Mouse (Mus musculus): ENCODE results near the gene Erv3. TPM values are rescaled to one million over a fixed set of nuclear protein-coding genes. Genes with fewer than 3 reads are reported as not detected.

Gene Erv3
- polyA plus RNA-seq, 1 experiment from 2014 or later: not detected

- Histone ChIP-seq H3K9ac (no peak overlapping the region), H3K4me2 (replicated peaks) (no peak overlapping the region), H3K36me3 (no peaks in the 10 kb centered on the region), H3K27me3 (replicated peaks) (no peaks in the 10 kb centered on the region), H3K4me1 (replicated peaks) (no peaks in the 10 kb centered on the region), H3K4me3 (replicated peaks) (no peak overlapping the region), H3K27ac (no peak overlapping the region), H3K9me3 (no peaks in the 10 kb centered on the region)
- 45% methylated on average over 2 of the region's 2 CpGs for WGBS
- ATAC-seq: no peak
These were observed 35.6 kb upstream of the Erv3 start for GRCm38 (mm10) chr2:131895106-131895505.

DNA sequence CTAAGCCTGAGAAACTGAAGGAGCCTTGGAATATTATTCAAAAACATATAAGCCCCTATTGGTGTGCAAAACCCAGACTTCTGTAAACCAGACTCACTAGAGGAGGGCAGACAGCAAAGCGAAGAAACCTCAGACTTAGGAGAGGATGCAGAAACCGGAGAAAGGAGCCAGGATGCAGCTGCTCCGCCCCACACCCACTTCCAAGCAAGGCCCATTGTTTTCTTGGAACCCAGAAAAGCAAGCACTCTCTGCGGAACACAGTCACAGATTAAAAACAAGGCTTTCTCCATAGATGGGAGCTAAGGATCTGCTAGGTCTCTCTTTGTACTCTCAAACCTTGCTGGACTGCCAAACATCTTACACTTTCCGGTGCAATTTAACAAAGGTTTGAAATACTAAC, 33.0 kb upstream of the Erv3 start:
- Histone ChIP-seq H3K9ac (no peak overlapping the region), H3K9me3 (no peaks in the 10 kb centered on the region), H3K27me3 (replicated peaks) (no peaks in the 10 kb centered on the region), H3K36me3 (no peaks in the 10 kb centered on the region), H3K27ac (no peak overlapping the region), H3K4me2 (replicated peaks) (no peak overlapping the region), H3K4me3 (replicated peaks) (no peak overlapping the region), H3K4me1 (replicated peaks) (0 out of 2 replicates have a peak, but pooled peaks cover 3% of the 10 kb centered on the region)
- 42% methylated on average over 5 of the region's 5 CpGs for WGBS
- ATAC-seq: no peak

- Histone ChIP-seq H3K4me2 (replicated peaks) (no peak overlapping the region), H3K9ac (no peak overlapping the region), H3K36me3 (no peaks in the 10 kb centered on the region), H3K4me3 (replicated peaks) (no peak overlapping the region), H3K27ac (no peak overlapping the region), H3K27me3 (replicated peaks) (no peaks in the 10 kb centered on the region), H3K9me3 (no peaks in the 10 kb centered on the region), H3K4me1 (replicated peaks) (0 out of 2 replicates have a peak, but pooled peaks cover 3% of the 10 kb centered on the region)
- WGBS: 53% methylated on average over 7 of the region's 7 CpGs
- no peak for ATAC-seq
These were observed 28.7 kb upstream of the Erv3 start for GRCm38 (mm10) chr2:131888233-131888632.

DNA sequence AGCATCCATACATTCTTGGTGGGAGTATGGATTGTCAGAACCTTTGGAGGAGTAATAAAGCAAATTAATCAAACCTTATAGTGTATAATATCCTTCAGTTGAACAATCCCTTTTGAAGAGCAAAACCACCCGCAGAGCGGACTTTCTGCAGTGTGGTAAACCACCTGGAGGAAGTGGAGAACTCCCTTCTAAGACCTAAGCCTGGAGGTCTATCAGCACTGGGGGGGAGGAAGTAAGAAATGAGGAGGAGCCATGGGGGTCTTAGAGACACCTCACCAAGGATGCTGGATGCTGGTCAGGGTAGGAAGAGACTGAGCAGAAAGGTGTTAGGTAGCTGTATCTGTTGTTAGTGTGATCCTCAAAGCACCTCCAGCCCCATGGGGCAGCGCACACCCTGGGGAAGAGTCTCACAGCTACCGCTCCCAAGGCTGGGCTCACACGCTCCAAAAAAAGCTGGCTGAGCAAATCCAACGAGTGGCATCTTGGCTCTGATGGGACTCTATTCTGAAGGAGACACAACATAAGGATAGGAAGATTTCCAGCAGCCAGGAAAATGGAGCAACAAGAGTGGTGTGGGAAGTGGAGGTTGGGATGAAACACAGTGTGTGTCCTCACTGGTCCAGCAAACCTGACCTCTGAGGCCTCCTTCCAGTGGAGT, 27.1 kb upstream of the Erv3 start:
- Histone ChIP-seq H3K27me3 (replicated peaks) (no peaks in the 10 kb centered on the region), H3K27ac (no peak overlapping the region), H3K4me2 (replicated peaks) (no peak overlapping the region), H3K4me3 (replicated peaks) (no peak overlapping the region), H3K9ac (no peak overlapping the region), H3K36me3 (no peaks in the 10 kb centered on the region), H3K4me1 (replicated peaks) (0 out of 2 replicates have a peak, but pooled peaks cover 3% of the 10 kb centered on the region), H3K9me3 (no peaks in the 10 kb centered on the region)
- ATAC-seq: no peak
- WGBS: 86% methylated on average over 6 of the region's 6 CpGs

GRCm38 (mm10) chr2:131883136-131883535, 23.6 kb upstream of the Erv3 start:
- 40% methylated on average over 2 of the region's 2 CpGs for WGBS
- no peak overlapping the region for H3K27ac ChIP-seq
- ATAC-seq: no peak
- H3K9me3 ChIP-seq: no peaks in the 10 kb centered on the region
- no peak overlapping the region for H3K4me3 ChIP-seq (replicated peaks)
- no peak overlapping the region for H3K4me2 ChIP-seq (replicated peaks)
- H3K27me3 ChIP-seq (replicated peaks): no peaks in the 10 kb centered on the region
- no peaks in the 10 kb centered on the region for H3K36me3 ChIP-seq
- no peak overlapping the region for H3K9ac ChIP-seq
- no peaks in the 10 kb centered on the region for H3K4me1 ChIP-seq (replicated peaks)

DNA sequence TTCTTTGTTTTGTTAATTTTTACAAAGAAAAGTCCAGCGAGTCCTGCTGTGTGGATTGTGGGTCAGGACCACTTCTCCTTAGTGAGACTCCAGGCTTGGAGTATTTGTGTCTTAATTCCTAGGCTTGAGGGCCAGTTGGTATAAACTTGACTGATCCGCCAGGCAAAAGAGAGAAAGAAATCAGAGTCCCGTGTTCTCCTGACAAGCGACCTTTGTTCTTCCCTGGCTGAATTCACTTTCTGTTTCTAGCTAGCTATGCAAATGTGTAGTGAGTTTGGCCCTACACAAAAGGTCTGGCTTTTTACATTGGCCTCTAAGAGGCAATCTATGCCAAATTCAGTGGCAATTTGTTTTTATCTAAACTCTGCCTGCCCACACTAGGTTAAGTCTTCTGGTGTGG, 22.2 kb upstream of the Erv3 start:
- H3K36me3 ChIP-seq: no peaks in the 10 kb centered on the region
- H3K27ac ChIP-seq: no peak overlapping the region
- no peak for ATAC-seq
- H3K9me3 ChIP-seq: no peaks in the 10 kb centered on the region
- no peak overlapping the region for H3K9ac ChIP-seq
- H3K4me2 ChIP-seq (replicated peaks): no peak overlapping the region
- no peak overlapping the region for H3K4me3 ChIP-seq (replicated peaks)
- no peaks in the 10 kb centered on the region for H3K27me3 ChIP-seq (replicated peaks)
- no peaks in the 10 kb centered on the region for H3K4me1 ChIP-seq (replicated peaks)
- 58% methylated on average over 4 of the region's 4 CpGs for WGBS

DNA sequence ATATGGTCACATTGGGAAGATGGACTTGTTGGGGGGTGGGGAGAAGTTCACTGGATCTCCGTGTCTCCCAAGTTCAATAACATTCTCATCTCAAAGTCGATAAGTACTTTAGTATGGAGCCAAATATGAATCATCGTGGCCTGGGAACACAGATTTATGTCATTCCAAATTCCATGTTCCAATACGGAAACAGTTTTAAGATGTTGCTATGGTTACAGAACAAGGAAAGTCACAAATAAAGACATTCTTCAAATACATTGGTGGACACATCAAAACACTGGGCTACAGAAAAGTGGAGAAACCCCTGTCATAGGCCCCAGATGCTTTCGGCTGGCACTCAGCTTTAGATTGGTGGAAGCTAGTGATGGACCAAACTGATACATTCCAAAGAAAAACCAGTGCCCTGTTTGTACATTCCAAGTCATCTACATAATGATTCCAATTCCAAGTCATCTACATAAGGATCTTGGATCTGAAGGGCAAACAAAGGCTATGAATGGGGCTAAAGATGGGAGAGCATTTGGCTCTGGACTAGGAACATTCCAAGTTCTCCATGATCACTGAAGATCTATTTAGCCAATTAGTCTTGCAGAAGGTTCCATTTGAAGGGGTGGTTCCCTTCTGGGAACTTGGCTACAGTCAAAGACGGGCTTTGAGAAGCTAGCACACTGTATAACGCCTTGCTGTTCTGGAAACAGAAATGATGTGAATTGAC, 17.2 kb upstream of the Erv3 start:
- no peaks in the 10 kb centered on the region for H3K4me1 ChIP-seq (replicated peaks)
- ATAC-seq: no peak
- no peak overlapping the region for H3K4me2 ChIP-seq (replicated peaks)
- H3K36me3 ChIP-seq: no peaks in the 10 kb centered on the region
- H3K9me3 ChIP-seq: no peaks in the 10 kb centered on the region
- H3K27me3 ChIP-seq (replicated peaks): no peaks in the 10 kb centered on the region
- WGBS: 88% methylated on average over 7 of the region's 7 CpGs
- no peak overlapping the region for H3K27ac ChIP-seq
- H3K4me3 ChIP-seq (replicated peaks): no peak overlapping the region
- no peak overlapping the region for H3K9ac ChIP-seq

DNA sequence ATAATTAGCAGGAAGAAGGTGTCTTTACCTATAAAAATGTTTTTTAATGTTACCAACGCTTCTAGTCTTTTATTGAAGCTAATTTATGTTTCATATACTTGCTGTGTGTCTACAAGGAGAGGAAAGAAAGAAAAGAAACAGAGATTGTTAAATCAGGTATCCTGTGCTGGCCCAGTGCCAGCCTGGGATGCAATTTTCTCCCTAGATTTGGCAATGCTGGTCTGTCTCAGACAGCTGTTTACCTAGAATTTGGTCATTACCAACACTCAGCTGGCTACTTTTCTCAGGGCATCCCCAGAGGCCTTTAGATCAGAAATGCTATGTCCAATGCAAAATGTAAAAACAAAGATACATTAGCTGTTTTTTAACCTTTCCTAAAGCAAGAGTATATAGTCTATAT, 13.8 kb upstream of the Erv3 start:
- Histone ChIP-seq H3K4me1 (replicated peaks) (no peaks in the 10 kb centered on the region), H3K27ac (no peak overlapping the region), H3K9ac (no peak overlapping the region), H3K36me3 (no peaks in the 10 kb centered on the region), H3K9me3 (no peaks in the 10 kb centered on the region), H3K27me3 (replicated peaks) (no peaks in the 10 kb centered on the region), H3K4me2 (replicated peaks) (no peak overlapping the region), H3K4me3 (replicated peaks) (no peak overlapping the region)
- WGBS: 43% methylated on average over 1 of the region's 1 CpGs
- no peak for ATAC-seq

DNA sequence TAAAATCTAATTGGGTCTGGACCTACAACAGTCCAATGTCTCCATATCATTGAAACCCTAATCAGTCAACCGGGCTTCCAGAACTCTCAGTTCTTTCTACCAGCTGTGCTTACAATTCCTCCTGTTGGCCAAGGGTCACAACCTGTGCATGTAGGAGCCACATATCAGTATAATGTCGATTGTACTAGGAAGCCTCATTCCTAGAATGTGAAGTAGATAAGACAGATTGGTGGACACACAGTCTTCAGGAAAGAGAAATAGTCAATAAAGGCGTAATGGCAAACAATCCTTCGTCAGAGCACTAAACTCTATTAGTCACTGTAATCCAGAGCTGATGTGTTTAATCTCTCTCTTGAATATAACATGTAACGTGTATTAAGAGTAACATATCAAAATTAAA, 9.4 kb upstream of the Erv3 start:
- 76% methylated on average over 5 of the region's 5 CpGs for WGBS
- Histone ChIP-seq H3K27ac (no peak overlapping the region), H3K27me3 (replicated peaks) (no peaks in the 10 kb centered on the region), H3K9ac (no peak overlapping the region), H3K4me1 (replicated peaks) (no peaks in the 10 kb centered on the region), H3K36me3 (no peaks in the 10 kb centered on the region), H3K4me3 (replicated peaks) (no peak overlapping the region), H3K9me3 (no peaks in the 10 kb centered on the region), H3K4me2 (replicated peaks) (no peak overlapping the region)
- no peak for ATAC-seq

DNA sequence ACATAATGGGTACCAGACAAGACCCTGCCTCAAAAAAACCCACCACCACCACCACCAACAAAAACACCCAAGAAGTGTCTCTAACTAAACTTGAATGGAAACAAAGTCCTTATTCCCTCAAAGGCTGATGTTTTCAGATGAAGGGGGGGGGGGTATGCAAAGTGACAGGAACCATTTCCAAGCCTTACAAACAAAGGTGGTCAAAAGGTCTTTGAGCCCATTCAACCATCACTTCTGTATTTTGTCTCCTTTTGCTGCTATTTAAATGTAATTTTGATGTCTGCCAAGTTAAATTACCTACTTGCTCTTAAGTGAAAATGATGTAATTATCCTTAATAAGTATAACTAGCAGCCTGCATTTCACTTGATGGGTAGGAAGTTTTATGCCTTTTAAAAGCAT, 7.1 kb upstream of the Erv3 start:
- Histone ChIP-seq H3K36me3 (no peaks in the 10 kb centered on the region), H3K27me3 (replicated peaks) (no peaks in the 10 kb centered on the region), H3K4me1 (replicated peaks) (no peaks in the 10 kb centered on the region), H3K4me3 (replicated peaks) (no peak overlapping the region), H3K4me2 (replicated peaks) (no peak overlapping the region), H3K9ac (no peak overlapping the region), H3K9me3 (no peaks in the 10 kb centered on the region), H3K27ac (no peak overlapping the region)
- no peak for ATAC-seq

DNA sequence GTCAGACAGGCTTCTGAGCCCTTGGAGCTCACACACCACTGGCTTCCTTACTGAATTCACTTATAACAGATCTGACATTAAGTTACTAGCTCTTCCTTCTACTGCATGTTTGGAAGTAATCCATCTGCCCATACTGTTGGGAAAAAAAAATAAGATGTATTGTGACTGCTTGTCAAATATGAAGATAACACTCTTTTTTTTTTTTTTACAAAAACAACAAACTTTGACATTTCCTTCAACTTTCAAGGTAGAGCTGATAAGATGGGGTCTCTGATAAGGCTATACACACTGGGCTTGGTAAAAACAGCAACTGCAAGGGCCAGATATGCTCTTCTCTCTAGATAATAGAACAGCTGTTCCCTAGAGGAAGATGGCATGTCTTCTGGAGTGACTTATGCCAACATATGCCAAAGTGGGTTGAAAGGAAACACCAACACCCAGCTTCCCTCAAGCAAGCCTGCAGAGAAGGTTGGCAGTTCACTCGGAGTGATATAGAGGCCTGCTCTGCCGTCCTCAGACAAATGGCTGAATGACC, 4.8 kb upstream of the Erv3 start:
- Histone ChIP-seq H3K4me2 (replicated peaks) (no peak overlapping the region), H3K4me1 (replicated peaks) (no peaks in the 10 kb centered on the region), H3K9ac (no peak overlapping the region), H3K9me3 (no peaks in the 10 kb centered on the region), H3K4me3 (replicated peaks) (no peak overlapping the region), H3K36me3 (no peaks in the 10 kb centered on the region), H3K27ac (no peak overlapping the region), H3K27me3 (replicated peaks) (no peaks in the 10 kb centered on the region)
- 84% methylated on average over 2 of the region's 2 CpGs for WGBS
- no peak for ATAC-seq

- Histone ChIP-seq H3K9me3 (no peaks in the 10 kb centered on the region), H3K27me3 (replicated peaks) (no peaks in the 10 kb centered on the region), H3K4me1 (replicated peaks) (no peaks in the 10 kb centered on the region), H3K36me3 (no peaks in the 10 kb centered on the region), H3K4me2 (replicated peaks) (no peak overlapping the region), H3K9ac (no peak overlapping the region), H3K27ac (no peak overlapping the region), H3K4me3 (replicated peaks) (no peak overlapping the region)
- WGBS: 66% methylated on average over 3 of the region's 3 CpGs
- ATAC-seq: no peak
These were observed 3.9 kb upstream of the Erv3 start for GRCm38 (mm10) chr2:131863472-131863871.
